Mouse (Mus musculus): ENCODE data around the gene Prkg1. TPM values are rescaled to one million over a fixed set of nuclear protein-coding genes. Genes with fewer than 3 reads are reported as not detected.

Gene Prkg1
- polyA plus RNA-seq, 1 experiment = 82.5 TPM

GRCm38 (mm10) chr19:31304760-31305159, 460.1 kb downstream of the Prkg1 start:
- Histone ChIP-seq H3K27ac (ENCODE audit: control insufficient read depth, insufficient read depth, low read depth, low read length) (no peak overlapping the region), H3K36me3 (ENCODE audit: control insufficient read depth, insufficient read depth, low read length) (no peaks in the 10 kb centered on the region), H3K4me3 (ENCODE audit: control insufficient read depth, low read depth, low read length) (no peak overlapping the region), H3K4me1 (ENCODE audit: control insufficient read depth, insufficient read depth, low read length) (no peaks in the 10 kb centered on the region), H3K27me3 (ENCODE audit: control insufficient read depth, insufficient read depth, low read length) (no peaks in the 10 kb centered on the region)
- TF ChIP-seq POLR2A (IDR thresholded peaks at IDR 0.05; ENCODE audit: control insufficient read depth, low read depth, low read length) = no peak
- no peak for TF ChIP-seq CTCF (IDR thresholded peaks at IDR 0.05; ENCODE audit: control insufficient read depth, insufficient read depth, insufficient replicate concordance, low read depth, low read length)

DNA sequence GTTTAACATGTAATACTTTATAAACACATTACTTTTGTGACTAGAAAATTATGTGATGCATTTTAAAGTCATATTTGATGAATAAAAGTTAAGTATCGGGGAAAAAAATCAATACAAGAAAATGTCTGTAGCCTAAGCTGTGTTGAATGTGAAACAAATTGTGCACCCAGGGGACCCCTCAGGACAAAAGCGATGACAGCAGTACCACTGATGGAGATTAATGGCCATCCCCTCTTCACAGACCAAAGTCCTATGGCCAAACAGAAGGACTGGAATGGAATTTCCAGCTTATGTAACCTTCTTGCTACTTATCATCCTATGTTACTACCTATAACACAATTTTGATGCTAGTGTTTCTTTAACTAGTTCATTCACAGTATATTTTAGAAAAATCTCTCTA, 473.6 kb downstream of the Prkg1 start:
- H3K4me1 ChIP-seq (ENCODE audit: control insufficient read depth, insufficient read depth, low read length) = no peaks in the 10 kb centered on the region
- no peak for TF ChIP-seq POLR2A (IDR thresholded peaks at IDR 0.05; ENCODE audit: control insufficient read depth, low read depth, low read length)
- TF ChIP-seq CTCF (IDR thresholded peaks at IDR 0.05; ENCODE audit: control insufficient read depth, insufficient read depth, insufficient replicate concordance, low read depth, low read length) = no peak
- H3K27me3 ChIP-seq (ENCODE audit: control insufficient read depth, insufficient read depth, low read length) = no peaks in the 10 kb centered on the region
- H3K27ac ChIP-seq (ENCODE audit: control insufficient read depth, insufficient read depth, low read depth, low read length) = no peak overlapping the region
- H3K4me3 ChIP-seq (ENCODE audit: control insufficient read depth, low read depth, low read length) = no peak overlapping the region
- H3K36me3 ChIP-seq (ENCODE audit: control insufficient read depth, insufficient read depth, low read length) = no peaks in the 10 kb centered on the region

GRCm38 (mm10) chr19:31284581-31284980, 480.3 kb downstream of the Prkg1 start:
- TF ChIP-seq POLR2A (IDR thresholded peaks at IDR 0.05; ENCODE audit: control insufficient read depth, low read depth, low read length) = no peak
- Histone ChIP-seq H3K36me3 (ENCODE audit: control insufficient read depth, insufficient read depth, low read length) (no peaks in the 10 kb centered on the region), H3K27ac (ENCODE audit: control insufficient read depth, insufficient read depth, low read depth, low read length) (no peak overlapping the region), H3K4me3 (ENCODE audit: control insufficient read depth, low read depth, low read length) (no peak overlapping the region), H3K27me3 (ENCODE audit: control insufficient read depth, insufficient read depth, low read length) (no peaks in the 10 kb centered on the region), H3K4me1 (ENCODE audit: control insufficient read depth, insufficient read depth, low read length) (no peaks in the 10 kb centered on the region)

DNA sequence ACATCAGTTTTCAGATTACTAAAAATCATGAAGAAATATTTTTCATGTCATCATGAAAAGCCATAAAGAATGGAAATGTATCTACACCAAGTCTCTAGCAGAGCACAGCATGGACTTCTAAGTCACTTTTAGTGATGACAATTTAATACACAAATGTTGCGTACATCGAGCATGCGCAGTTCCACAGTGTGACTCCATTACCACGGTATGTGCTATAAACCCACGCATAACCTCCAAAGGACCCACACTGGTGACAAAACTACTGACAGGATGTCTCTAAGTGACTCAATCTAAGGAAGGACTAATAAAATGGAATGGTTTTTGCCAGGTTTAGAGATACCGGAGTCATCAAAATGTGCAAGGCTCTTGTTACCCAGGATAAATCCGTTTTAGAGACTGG, 480.7 kb downstream of the Prkg1 start:
- no peak overlapping the region for H3K4me3 ChIP-seq (ENCODE audit: control insufficient read depth, low read depth, low read length)
- no peaks in the 10 kb centered on the region for H3K36me3 ChIP-seq (ENCODE audit: control insufficient read depth, insufficient read depth, low read length)
- H3K27me3 ChIP-seq (ENCODE audit: control insufficient read depth, insufficient read depth, low read length) = no peaks in the 10 kb centered on the region
- H3K27ac ChIP-seq (ENCODE audit: control insufficient read depth, insufficient read depth, low read depth, low read length) = no peak overlapping the region
- H3K4me1 ChIP-seq (ENCODE audit: control insufficient read depth, insufficient read depth, low read length) = no peaks in the 10 kb centered on the region
- TF ChIP-seq POLR2A (IDR thresholded peaks at IDR 0.05; ENCODE audit: control insufficient read depth, low read depth, low read length) (no peak), CTCF (IDR thresholded peaks at IDR 0.05; ENCODE audit: control insufficient read depth, insufficient read depth, insufficient replicate concordance, low read depth, low read length) (no peak)

DNA sequence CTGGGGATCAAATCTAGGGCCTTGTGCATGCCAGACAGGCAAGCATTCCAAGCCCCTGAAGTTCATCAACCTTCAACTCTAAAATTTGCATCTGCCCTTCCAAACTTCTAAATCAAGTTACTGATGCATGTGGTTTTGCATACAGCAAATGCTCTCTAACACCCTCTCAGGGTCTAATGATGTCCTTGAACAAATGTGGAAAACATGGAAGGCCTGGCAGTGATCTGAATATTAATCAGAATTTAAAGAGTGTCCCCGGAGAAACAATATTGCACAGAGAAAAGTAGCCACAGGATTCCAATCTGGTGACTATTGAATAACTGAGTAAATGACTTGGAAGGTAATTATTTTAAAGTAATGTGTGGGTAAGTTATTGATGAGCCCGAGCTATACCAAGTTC, 481.2 kb downstream of the Prkg1 start:
- Histone ChIP-seq H3K27ac (ENCODE audit: control insufficient read depth, insufficient read depth, low read depth, low read length) (no peak overlapping the region), H3K4me1 (ENCODE audit: control insufficient read depth, insufficient read depth, low read length) (no peaks in the 10 kb centered on the region), H3K36me3 (ENCODE audit: control insufficient read depth, insufficient read depth, low read length) (no peaks in the 10 kb centered on the region), H3K4me3 (ENCODE audit: control insufficient read depth, low read depth, low read length) (no peak overlapping the region), H3K27me3 (ENCODE audit: control insufficient read depth, insufficient read depth, low read length) (no peaks in the 10 kb centered on the region)
- no peak for TF ChIP-seq CTCF (IDR thresholded peaks at IDR 0.05; ENCODE audit: control insufficient read depth, insufficient read depth, insufficient replicate concordance, low read depth, low read length)

GRCm38 (mm10) chr19:31279797-31280486, 484.9 kb downstream of the Prkg1 start:
- no peaks in the 10 kb centered on the region for H3K27me3 ChIP-seq (ENCODE audit: control insufficient read depth, insufficient read depth, low read length)
- no peaks in the 10 kb centered on the region for H3K36me3 ChIP-seq (ENCODE audit: control insufficient read depth, insufficient read depth, low read length)
- TF ChIP-seq CTCF (IDR thresholded peaks at IDR 0.05; ENCODE audit: control insufficient read depth, insufficient read depth, insufficient replicate concordance, low read depth, low read length) = no peak
- no peak for TF ChIP-seq POLR2A (IDR thresholded peaks at IDR 0.05; ENCODE audit: control insufficient read depth, low read depth, low read length)
- H3K27ac ChIP-seq (ENCODE audit: control insufficient read depth, insufficient read depth, low read depth, low read length) = no peak overlapping the region
- no peaks in the 10 kb centered on the region for H3K4me1 ChIP-seq (ENCODE audit: control insufficient read depth, insufficient read depth, low read length)
- H3K4me3 ChIP-seq (ENCODE audit: control insufficient read depth, low read depth, low read length) = no peak overlapping the region

DNA sequence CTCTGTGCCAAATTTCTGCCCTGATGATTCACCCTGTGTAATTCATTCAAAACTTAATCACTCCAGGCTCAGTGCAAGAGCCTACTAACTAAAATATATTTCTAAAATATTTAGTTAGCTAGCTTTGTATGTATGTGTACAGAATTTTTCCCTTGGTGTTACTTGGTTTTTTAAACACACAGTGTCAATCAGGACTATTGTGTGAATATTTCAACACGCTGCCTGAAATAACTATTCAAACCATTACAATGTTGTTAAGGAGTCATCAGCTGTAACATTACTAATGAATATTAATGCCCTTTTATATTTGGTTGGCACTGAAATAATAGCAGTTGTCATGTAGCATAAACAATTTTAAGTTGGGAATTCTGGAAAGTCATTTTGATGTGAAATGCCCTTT, 502.4 kb downstream of the Prkg1 start:
- Histone ChIP-seq H3K36me3 (ENCODE audit: control insufficient read depth, insufficient read depth, low read length) (no peaks in the 10 kb centered on the region), H3K27ac (ENCODE audit: control insufficient read depth, insufficient read depth, low read depth, low read length) (no peak overlapping the region), H3K27me3 (ENCODE audit: control insufficient read depth, insufficient read depth, low read length) (no peaks in the 10 kb centered on the region), H3K4me1 (ENCODE audit: control insufficient read depth, insufficient read depth, low read length) (no peaks in the 10 kb centered on the region), H3K4me3 (ENCODE audit: control insufficient read depth, low read depth, low read length) (no peak overlapping the region)
- TF ChIP-seq CTCF (IDR thresholded peaks at IDR 0.05; ENCODE audit: control insufficient read depth, insufficient read depth, insufficient replicate concordance, low read depth, low read length) = no peak
- TF ChIP-seq POLR2A (IDR thresholded peaks at IDR 0.05; ENCODE audit: control insufficient read depth, low read depth, low read length) = no peak

DNA sequence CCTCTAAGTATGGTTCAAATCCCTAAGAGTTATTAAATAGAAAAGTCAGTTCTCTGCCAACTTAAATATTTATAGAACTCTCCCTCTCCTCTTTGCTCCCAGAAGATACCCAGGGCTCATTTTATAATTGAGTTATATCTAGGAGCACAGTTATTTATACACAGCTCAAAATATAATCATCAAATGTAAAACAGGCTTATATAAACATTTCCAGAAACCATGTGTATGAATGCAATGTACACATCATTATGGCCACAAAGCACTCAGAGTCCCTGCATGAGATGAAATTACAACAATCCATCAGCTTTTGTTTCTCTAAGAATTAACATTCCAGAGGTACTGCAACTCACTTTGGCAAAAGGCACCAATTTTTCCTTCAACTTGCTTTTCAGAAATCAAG, 504.3 kb downstream of the Prkg1 start:
- no peak overlapping the region for H3K27ac ChIP-seq (ENCODE audit: control insufficient read depth, insufficient read depth, low read depth, low read length)

More for the DNA sequence above, 504.3 kb downstream of the Prkg1 start:
- Histone ChIP-seq H3K36me3 (ENCODE audit: control insufficient read depth, insufficient read depth, low read length) (no peaks in the 10 kb centered on the region), H3K4me1 (ENCODE audit: control insufficient read depth, insufficient read depth, low read length) (no peaks in the 10 kb centered on the region), H3K27me3 (ENCODE audit: control insufficient read depth, insufficient read depth, low read length) (no peaks in the 10 kb centered on the region), H3K4me3 (ENCODE audit: control insufficient read depth, low read depth, low read length) (no peak overlapping the region)
- TF ChIP-seq CTCF (IDR thresholded peaks at IDR 0.05; ENCODE audit: control insufficient read depth, insufficient read depth, insufficient replicate concordance, low read depth, low read length) (no peak), POLR2A (IDR thresholded peaks at IDR 0.05; ENCODE audit: control insufficient read depth, low read depth, low read length) (no peak)
